Mouse (Mus musculus) hindbrain, embryonic 10.5 days (tissue): ENCODE data around the gene Pim1. TPM values are rescaled to one million over a fixed set of nuclear protein-coding genes. Genes with fewer than 3 reads are reported as not detected.
"Not testable (repeated sequence)": the region's sequence is repeated elsewhere in the genome, so short reads cannot be mapped to it uniquely, and the experiment has no call there.

Experiments used
- DNase-seq: peaks from one replicate; pipeline ENCODE4 v3.0.0-alpha.2; 2017; ENCODE audit warnings: low spot score
- H3K27ac ChIP-seq: fragments of 300-500 bp; sonication (generic); 2 replicates; pipeline ENCODE4 v1.5.1; 2016; ENCODE audit warnings: mild to moderate bottlenecking, moderate library complexity
- H3K27me3 ChIP-seq: fragments of 300-500 bp; sonication (generic); 2 replicates; pipeline ENCODE4 v1.6.1; 2016; ENCODE audit warnings: mild to moderate bottlenecking; ENCODE audit not compliant: poor library complexity, insufficient read depth, severe bottlenecking
- H3K36me3 ChIP-seq: fragments of 300-500 bp; sonication (generic); 2 replicates; pipeline ENCODE4 v1.6.1; 2016; ENCODE audit warnings: mild to moderate bottlenecking, moderate library complexity
- H3K4me1 ChIP-seq: fragments of 300-500 bp; sonication (generic); replicated peaks from 2 replicates; pipeline ENCODE4 v1.6.1; 2016; ENCODE audit warnings: mild to moderate bottlenecking
- H3K4me3 ChIP-seq: fragments of 300-500 bp; sonication (generic); 2 replicates; pipeline ENCODE4 v1.5.1; 2016; ENCODE audit warnings: mild to moderate bottlenecking, moderate library complexity
- H3K9me3 ChIP-seq: fragments of 300-500 bp; sonication (generic); 2 replicates; pipeline ENCODE4 v1.6.1; 2016; ENCODE audit warnings: mild to moderate bottlenecking, moderate library complexity
- WGBS: fragments of 180-500 bp; shearing (Covaris S2); methylation state at CpG from one replicate; pipeline ENCODE4 v1.1.7; 2016; 5-methylcytosine and 5-hydroxymethylcytosine counted together
- polyA plus RNA-seq: library from polyadenylated mRNA; unstranded; fragments of >200 nt; fragmentation: Nextera tagmentation; extraction: Ambion mirVana; gene quantifications from 2 replicates; pipeline ENCODE4 v1.2.1, GENCODE M21; 2016

Gene Pim1
- 25.0 and 30.5 TPM in 2 replicates for polyA plus RNA-seq

GRCm38 (mm10) chr17:29490713-29491581, at the start of gene Pim1:
Pim1 (plus strand) TSS chr17:29490753.
- Histone ChIP-seq H3K36me3 (peaks cover 22% of the 10 kb centered on the region), H3K27me3 (no peaks in the 10 kb centered on the region), H3K9me3 (no peaks in the 10 kb centered on the region), H3K4me1 (peaks cover 51% of the 10 kb centered on the region), H3K4me3 (peak within 1 kb of the TSS; percentile 94), H3K27ac (peak within 1 kb of the TSS; percentile 98)
- DNase-seq = no peak
- under 1% methylated on average over 99 of the region's 99 CpGs for WGBS

GRCm38 (mm10) chr17:29441562-29441961, 49.0 kb upstream of the Pim1 start:
- H3K4me1 ChIP-seq = peaks cover 78% of the 10 kb centered on the region
- 0 out of 2 replicates have a peak overlapping the region, but pooled peaks have one; percentile 3 for H3K27ac ChIP-seq
- H3K27me3 ChIP-seq = no peaks in the 10 kb centered on the region

GRCm38 (mm10) chr17:29442131-29442557, 48.4 kb upstream of the Pim1 start:
- H3K36me3 ChIP-seq = no peaks in the 10 kb centered on the region
- no peaks in the 10 kb centered on the region for H3K9me3 ChIP-seq
- H3K4me1 ChIP-seq = peaks cover 72% of the 10 kb centered on the region
- H3K27ac ChIP-seq = peak overlapping the region; percentile 3; the same call in 1 of the 2 replicates
- H3K4me3 ChIP-seq = no peak overlapping the region
- H3K27me3 ChIP-seq = no peaks in the 10 kb centered on the region
- DNase-seq = no peak
- WGBS = 63% methylated on average over 7 of the region's 7 CpGs

More at GRCm38 (mm10) chr17:29441562-29441961, 49.0 kb upstream of the Pim1 start:
- no peak for DNase-seq
- Histone ChIP-seq H3K9me3 (no peaks in the 10 kb centered on the region), H3K36me3 (no peaks in the 10 kb centered on the region), H3K4me3 (no peak overlapping the region)
- 81% methylated on average over 4 of the region's 4 CpGs for WGBS

- peak overlapping the region; percentile 24 for H3K27ac ChIP-seq
- H3K36me3 ChIP-seq = no peaks in the 10 kb centered on the region
- H3K9me3 ChIP-seq = no peaks in the 10 kb centered on the region
- no peak for DNase-seq
- 82% methylated on average over 4 of the region's 4 CpGs for WGBS
- H3K4me1 ChIP-seq = peaks cover 66% of the 10 kb centered on the region
- no peaks in the 10 kb centered on the region for H3K27me3 ChIP-seq
- no peak overlapping the region for H3K4me3 ChIP-seq
These were observed 46.8 kb upstream of the Pim1 start for GRCm38 (mm10) chr17:29443724-29444123.

GRCm38 (mm10) chr17:29445072-29445471, 45.5 kb upstream of the Pim1 start:
- Histone ChIP-seq H3K4me1 (peaks cover 63% of the 10 kb centered on the region), H3K4me3 (no peak overlapping the region), H3K27ac (peak overlapping the region; percentile 76), H3K36me3 (no peaks in the 10 kb centered on the region), H3K9me3 (no peaks in the 10 kb centered on the region), H3K27me3 (no peaks in the 10 kb centered on the region)
- DNase-seq = no peak
- WGBS = 42% methylated on average over 8 of the region's 8 CpGs

- H3K36me3 ChIP-seq = no peaks in the 10 kb centered on the region
- peak overlapping the region; percentile 42; the same call in 1 of the 2 replicates for H3K27ac ChIP-seq
- H3K4me1 ChIP-seq = peaks cover 66% of the 10 kb centered on the region
- peaks cover 6% of the 10 kb centered on the region for H3K9me3 ChIP-seq
- 52% methylated on average over 3 of the region's 3 CpGs for WGBS
- no peak overlapping the region for H3K4me3 ChIP-seq
- no peaks in the 10 kb centered on the region for H3K27me3 ChIP-seq
- DNase-seq = no peak
These were observed 43.2 kb upstream of the Pim1 start for GRCm38 (mm10) chr17:29447323-29447722.

- Histone ChIP-seq H3K27ac (peak overlapping the region; percentile 42), H3K4me3 (no peak overlapping the region), H3K27me3 (no peaks in the 10 kb centered on the region), H3K9me3 (peaks cover 8% of the 10 kb centered on the region), H3K36me3 (no peaks in the 10 kb centered on the region), H3K4me1 (peaks cover 63% of the 10 kb centered on the region)
- no peak for DNase-seq
- WGBS = 55% methylated on average over 8 of the region's 8 CpGs
These were observed 42.5 kb upstream of the Pim1 start for GRCm38 (mm10) chr17:29448055-29448454.

- Histone ChIP-seq H3K27me3 (no peaks in the 10 kb centered on the region), H3K4me1 (peaks cover 63% of the 10 kb centered on the region), H3K36me3 (no peaks in the 10 kb centered on the region), H3K27ac (peak overlapping the region; percentile 42), H3K4me3 (no peak overlapping the region), H3K9me3 (peaks cover 8% of the 10 kb centered on the region)
- no peak for DNase-seq
- 69% methylated on average over 2 of the region's 2 CpGs for WGBS
These were observed 42.0 kb upstream of the Pim1 start for GRCm38 (mm10) chr17:29448561-29448960.

- Histone ChIP-seq H3K4me1 (peaks cover 44% of the 10 kb centered on the region), H3K4me3 (peak overlapping the region; percentile 40), H3K27me3 (no peaks in the 10 kb centered on the region), H3K27ac (peak overlapping the region; percentile 89), H3K9me3 (peaks cover 10% of the 10 kb centered on the region), H3K36me3 (no peaks in the 10 kb centered on the region)
- 1% methylated on average over 34 of the region's 34 CpGs for WGBS
- DNase-seq = peak; percentile 91
These were observed 39.4 kb upstream of the Pim1 start for GRCm38 (mm10) chr17:29450899-29451840.

GRCm38 (mm10) chr17:29451841-29452210, 38.7 kb upstream of the Pim1 start:
- peak overlapping the region; percentile 40 for H3K4me3 ChIP-seq
- H3K4me1 ChIP-seq = peaks cover 46% of the 10 kb centered on the region
- peaks cover 10% of the 10 kb centered on the region for H3K9me3 ChIP-seq
- 26% methylated on average over 8 of the region's 8 CpGs for WGBS
- H3K27me3 ChIP-seq = no peaks in the 10 kb centered on the region
- H3K36me3 ChIP-seq = no peaks in the 10 kb centered on the region
- peak overlapping the region; percentile 89 for H3K27ac ChIP-seq
- no peak for DNase-seq

- not testable (repeated sequence) for H3K36me3 ChIP-seq, H3K4me3 ChIP-seq, DNase-seq, H3K27me3 ChIP-seq, H3K27ac ChIP-seq
- Histone ChIP-seq H3K4me1 (peaks cover 56% of the 10 kb centered on the region), H3K9me3 (peaks cover 10% of the 10 kb centered on the region)
- 88% methylated on average over 3 of the region's 3 CpGs for WGBS
These were observed 36.4 kb upstream of the Pim1 start for GRCm38 (mm10) chr17:29454119-29454518.

- WGBS = 84% methylated on average over 9 of the region's 9 CpGs
- Histone ChIP-seq H3K9me3 (peaks cover 10% of the 10 kb centered on the region), H3K4me1 (peaks cover 60% of the 10 kb centered on the region), H3K27ac (0 out of 2 replicates have a peak overlapping the region, but pooled peaks have one; percentile 4), H3K27me3 (no peaks in the 10 kb centered on the region), H3K36me3 (no peaks in the 10 kb centered on the region), H3K4me3 (no peak overlapping the region)
- DNase-seq = no peak
These were observed 35.0 kb upstream of the Pim1 start for GRCm38 (mm10) chr17:29455411-29456120.
